Mouse (Mus musculus) thymus, adult 2 months (tissue): ENCODE results near the gene Pdhb. TPM values are rescaled to one million over a fixed set of nuclear protein-coding genes. Genes with fewer than 3 reads are reported as not detected.

Experiments
- DNase-seq: peaks from one replicate; pipeline ENCODE4 v3.0.0; 2021
- H3K27ac ChIP-seq: fragments of 200-500 bp; 2 replicates; pipeline ENCODE4 v1.5.1; 2012; ENCODE audit warnings: low read length, control low read depth; ENCODE audit not compliant: control insufficient read depth, insufficient read depth
- H3K27me3 ChIP-seq: fragments of 200-500 bp; 2 replicates; pipeline ENCODE4 v1.6.1; 2012; ENCODE audit warnings: mild to moderate bottlenecking, low read length, moderate library complexity, mixed read lengths; ENCODE audit not compliant: control insufficient read depth, insufficient read depth
- H3K36me3 ChIP-seq: fragments of 200-500 bp; 2 replicates; pipeline ENCODE4 v1.6.1; 2012; ENCODE audit warnings: mild to moderate bottlenecking, low read length, moderate library complexity; ENCODE audit not compliant: control insufficient read depth, insufficient read depth
- H3K4me1 ChIP-seq: fragments of 200-500 bp; replicated peaks from 2 replicates; pipeline ENCODE4 v1.6.1; 2012; ENCODE audit warnings: low read length; ENCODE audit not compliant: control insufficient read depth, insufficient read depth
- H3K4me3 ChIP-seq: fragments of 200-500 bp; 2 replicates; pipeline ENCODE4 v1.5.1; 2012; ENCODE audit warnings: mild to moderate bottlenecking, low read length, control low read depth, moderate library complexity; ENCODE audit not compliant: control insufficient read depth, insufficient read depth
- CTCF ChIP-seq: fragments of 200-500 bp; IDR thresholded peaks from 2 replicates; pipeline ENCODE4 v1.5.1; 2012; ENCODE audit warnings: mild to moderate bottlenecking, control low read depth, low read length, moderate library complexity, borderline replicate concordance; ENCODE audit not compliant: control insufficient read depth, poor library complexity, insufficient read depth; ENCODE audit errors: extremely low read depth
- POLR2A ChIP-seq: fragments of 200-500 bp; IDR thresholded peaks from 2 replicates; pipeline ENCODE4 v1.6.1; 2012; ENCODE audit warnings: mild to moderate bottlenecking, low read length, control low read depth, moderate library complexity; ENCODE audit not compliant: control insufficient read depth, poor library complexity, insufficient read depth; ENCODE audit errors: extremely low read depth
- WGBS: fragments of 180-500 bp; shearing (Covaris S2); methylation state at CpG from one replicate; pipeline ENCODE4 v1.1.7; 2018; 5-methylcytosine and 5-hydroxymethylcytosine counted together
- polyA plus RNA-seq: library from polyadenylated mRNA; depleted of rRNA; stranded (reverse); fragments of >200 nt; gene quantifications from 2 replicates; pipeline ENCODE4 v1.2.3, GENCODE M21; 2012

The Pdhb gene
- polyA plus RNA-seq, 1 experiment, result 88.9 TPM

- H3K27me3 ChIP-seq, result no peaks in the 10 kb centered on the region
- WGBS, result 83% methylated on average over 7 of the region's 7 CpGs
- TF ChIP-seq POLR2A (no peak), CTCF (no peak)
- no peak overlapping the region for H3K27ac ChIP-seq
- no peaks in the 10 kb centered on the region for H3K36me3 ChIP-seq
- no peak overlapping the region for H3K4me3 ChIP-seq
- H3K4me1 ChIP-seq, result peaks cover 6% of the 10 kb centered on the region
- DNase-seq, result no peak
Measured at GRCm38 (mm10) chr14:8218238-8218637, 45.4 kb upstream of the Pdhb start.

DNA sequence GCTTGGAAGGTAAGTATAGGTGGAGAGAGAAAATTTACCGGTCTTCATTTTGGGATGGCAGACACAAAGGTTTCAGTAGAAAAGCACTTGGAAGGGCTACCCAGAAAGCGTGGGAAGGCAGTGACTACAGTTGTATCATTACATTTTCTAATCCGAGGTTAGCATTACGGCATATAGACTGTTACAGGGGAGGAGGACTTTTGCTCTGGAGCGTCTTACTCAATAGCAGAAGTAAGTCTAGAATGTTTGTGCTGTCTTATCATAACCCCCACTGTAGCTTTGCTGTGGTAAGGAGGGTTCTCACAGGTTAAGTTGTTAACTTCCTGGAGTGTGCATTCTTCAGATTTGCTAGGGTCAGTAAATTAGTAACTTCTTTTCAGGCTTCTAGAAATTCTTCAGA, 43.3 kb upstream of the Pdhb start:
- TF ChIP-seq POLR2A, result no peak
- TF ChIP-seq CTCF, result no peak
- 55% methylated on average over 5 of the region's 5 CpGs for WGBS
- H3K36me3 ChIP-seq, result no peaks in the 10 kb centered on the region
- no peak overlapping the region for H3K4me3 ChIP-seq
- peaks cover 6% of the 10 kb centered on the region for H3K4me1 ChIP-seq
- no peaks in the 10 kb centered on the region for H3K27me3 ChIP-seq
- no peak overlapping the region for H3K27ac ChIP-seq
- no peak for DNase-seq

DNA sequence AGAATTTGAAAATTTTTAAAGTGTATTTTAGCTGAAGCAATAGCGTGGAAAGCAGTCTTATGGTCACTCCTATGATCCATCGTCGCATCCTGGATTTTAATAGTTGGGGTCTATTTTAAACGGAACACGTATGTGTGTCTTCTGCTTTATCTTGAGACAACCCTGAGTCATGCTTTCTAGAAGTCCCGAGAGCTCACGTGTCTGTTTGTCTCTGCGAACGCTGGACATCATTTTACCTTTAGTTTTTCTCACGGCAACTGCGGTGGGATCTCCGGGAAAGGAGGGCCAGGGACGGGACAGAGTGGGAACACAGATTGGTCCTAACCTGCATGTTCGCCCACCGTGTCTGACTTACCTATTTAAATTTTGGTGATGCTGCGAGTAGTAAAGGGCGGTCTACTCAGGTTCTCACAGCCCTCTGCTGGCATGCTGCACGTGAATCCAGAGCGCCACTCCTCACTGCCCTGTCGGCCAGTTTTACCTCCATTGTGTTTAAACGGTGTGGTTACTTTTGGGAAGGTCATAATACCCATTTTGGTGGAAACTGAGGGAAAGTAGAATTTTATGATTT, 42.5 kb upstream of the Pdhb start:
- TF ChIP-seq POLR2A (no peak), CTCF (no peak)
- no peaks in the 10 kb centered on the region for H3K27me3 ChIP-seq
- no peak overlapping the region for H3K27ac ChIP-seq
- no peak overlapping the region for H3K4me3 ChIP-seq
- DNase-seq, result no peak
- peaks cover 6% of the 10 kb centered on the region for H3K4me1 ChIP-seq
- H3K36me3 ChIP-seq, result no peaks in the 10 kb centered on the region
- 61% methylated on average over 21 of the region's 21 CpGs for WGBS

DNA sequence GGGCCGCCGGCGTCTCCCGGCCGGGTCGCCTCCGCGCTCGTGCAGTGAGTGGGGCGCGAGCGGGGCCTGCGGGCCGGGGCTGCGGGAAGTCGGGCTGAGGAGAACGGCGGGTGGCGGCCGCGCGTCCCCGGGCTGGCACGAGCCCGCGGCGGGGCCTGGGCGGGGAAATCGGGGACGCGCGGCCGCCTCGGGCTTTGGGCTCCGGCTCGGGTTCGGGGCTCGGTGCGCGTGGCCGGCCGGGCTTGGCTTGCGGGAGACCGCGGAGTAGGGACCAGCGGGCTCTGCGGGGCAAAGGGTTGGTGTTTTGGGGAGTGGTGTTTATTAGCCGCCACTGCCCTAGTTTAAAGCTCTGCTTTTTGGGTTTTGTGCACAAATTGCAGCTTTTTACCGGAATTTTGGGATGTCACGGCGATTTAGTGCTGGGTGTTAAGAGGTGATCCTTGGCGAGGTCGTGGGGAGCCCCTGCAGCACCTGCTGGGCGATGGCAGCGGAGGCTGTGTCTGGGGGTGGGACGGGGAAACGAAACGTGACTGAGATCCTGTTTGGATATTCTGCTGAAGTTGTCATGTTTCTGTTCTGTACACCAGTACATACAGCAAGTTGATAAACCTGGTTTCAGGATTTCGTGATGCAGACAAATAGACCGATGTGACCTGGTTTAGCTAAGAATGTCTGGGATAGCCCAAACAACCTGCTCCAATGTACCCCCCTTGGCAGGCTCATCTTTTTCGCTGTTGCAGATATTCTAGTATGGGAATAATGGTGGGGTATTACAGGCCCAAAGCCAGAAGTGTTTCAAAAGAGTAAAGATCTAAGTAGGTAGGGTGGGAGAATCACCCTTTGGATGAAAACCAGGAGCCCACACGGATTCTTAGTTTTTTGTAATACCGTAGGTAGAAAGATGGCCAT, 41.7 kb upstream of the Pdhb start:
- H3K4me3 ChIP-seq, result peak overlapping the region; percentile 70
- peak; percentile 46 for DNase-seq
- no peaks in the 10 kb centered on the region for H3K27me3 ChIP-seq
- 5% methylated on average over 62 of the region's 63 CpGs for WGBS
- H3K4me1 ChIP-seq, result peaks cover 6% of the 10 kb centered on the region
- no peak overlapping the region for H3K27ac ChIP-seq
- TF ChIP-seq POLR2A (no peak), CTCF (no peak; the same call in 1 of the 2 replicates)
- H3K36me3 ChIP-seq, result no peaks in the 10 kb centered on the region

- H3K27me3 ChIP-seq, result no peaks in the 10 kb centered on the region
- TF ChIP-seq POLR2A, result no peak; the same call in 1 of the 2 replicates
- TF ChIP-seq CTCF, result peak; percentile 88
- 0% methylated on average over 40 of the region's 49 CpGs for WGBS
- no peaks in the 10 kb centered on the region for H3K36me3 ChIP-seq
- DNase-seq, result peak; percentile 99
- peak within 1 kb of the TSS; percentile 70 for H3K4me3 ChIP-seq
- peaks cover 6% of the 10 kb centered on the region for H3K4me1 ChIP-seq
- no peak within 1 kb of the TSS for H3K27ac ChIP-seq
Measured at GRCm38 (mm10) chr14:8213803-8214224, 41.0 kb upstream of the Pdhb start, which contains the start of gene Kctd6. Gene Kctd6, plus strand, starts transcription at chr14:8214140.

GRCm38 (mm10) chr14:8212996-8213395, 40.2 kb upstream of the Pdhb start:
- no peak overlapping the region for H3K27ac ChIP-seq
- H3K27me3 ChIP-seq, result no peaks in the 10 kb centered on the region
- TF ChIP-seq POLR2A (no peak), CTCF (no peak)
- H3K4me1 ChIP-seq, result peaks cover 6% of the 10 kb centered on the region
- WGBS, result 90% methylated on average over 2 of the region's 2 CpGs
- H3K4me3 ChIP-seq, result no peak overlapping the region
- H3K36me3 ChIP-seq, result no peaks in the 10 kb centered on the region
- no peak for DNase-seq

- no peak for DNase-seq
- Histone ChIP-seq H3K36me3 (no peaks in the 10 kb centered on the region), H3K27me3 (no peaks in the 10 kb centered on the region), H3K27ac (no peak overlapping the region), H3K4me1 (peaks cover 3% of the 10 kb centered on the region), H3K4me3 (no peak overlapping the region)
- TF ChIP-seq CTCF, result no peak
- TF ChIP-seq POLR2A, result no peak
- 95% methylated on average over 2 of the region's 2 CpGs for WGBS
Measured at GRCm38 (mm10) chr14:8209896-8210295, 37.1 kb upstream of the Pdhb start.
